Mouse (Mus musculus): ENCODE results near the gene Rbm48.
A peak's percentile ranks its signal among the peaks of the same experiment; 100 is the strongest.
"Not testable (repeated sequence)": the region's sequence is repeated elsewhere in the genome, so short reads cannot be mapped to it uniquely, and the experiment has no call there.

Gene Rbm48

DNA sequence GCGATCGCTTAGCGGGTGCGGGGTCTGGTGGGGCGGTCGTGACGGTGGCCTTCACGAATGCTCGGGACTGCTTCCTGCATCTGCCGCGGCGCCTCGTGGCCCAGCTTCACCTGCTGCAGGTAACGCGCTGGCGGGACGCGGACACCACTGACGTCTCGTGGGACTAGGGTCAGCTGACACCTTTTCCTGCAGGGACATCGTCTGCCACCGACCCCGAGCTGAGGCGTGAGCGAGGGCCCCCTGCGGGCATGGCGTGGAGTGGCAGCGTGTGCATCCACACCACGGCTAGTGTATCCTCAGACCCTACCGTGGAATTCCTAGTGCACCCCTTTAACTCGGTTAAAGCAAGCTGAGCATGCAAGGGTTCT, at the start of gene Rbm48:
TSS of gene Rbm48 (minus strand) at position 187 of the 368 bp plus-strand sequence.
- peak; percentile 80 to 85 for DNase-seq

DNA sequence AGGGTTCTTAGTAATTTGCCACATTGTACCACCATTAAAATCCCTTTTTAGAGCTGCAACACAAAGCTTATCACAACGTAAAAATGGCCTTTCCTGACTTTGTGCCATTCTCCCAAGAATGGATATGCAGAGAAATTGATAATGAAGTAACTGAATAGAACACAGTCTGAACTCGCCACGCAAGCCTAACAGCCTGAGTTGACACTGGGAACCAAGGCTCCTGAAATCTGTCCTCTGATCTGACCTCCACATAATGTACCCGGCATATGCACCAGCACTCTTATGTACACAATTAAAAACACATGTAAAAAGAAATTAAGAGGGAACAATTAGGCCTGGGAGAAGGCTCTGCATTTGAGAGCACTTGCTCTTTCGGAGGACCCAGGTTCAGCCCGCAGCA, 48.9 kb upstream of the Rbm48 start:
- DNase-seq, result no peak

DNA sequence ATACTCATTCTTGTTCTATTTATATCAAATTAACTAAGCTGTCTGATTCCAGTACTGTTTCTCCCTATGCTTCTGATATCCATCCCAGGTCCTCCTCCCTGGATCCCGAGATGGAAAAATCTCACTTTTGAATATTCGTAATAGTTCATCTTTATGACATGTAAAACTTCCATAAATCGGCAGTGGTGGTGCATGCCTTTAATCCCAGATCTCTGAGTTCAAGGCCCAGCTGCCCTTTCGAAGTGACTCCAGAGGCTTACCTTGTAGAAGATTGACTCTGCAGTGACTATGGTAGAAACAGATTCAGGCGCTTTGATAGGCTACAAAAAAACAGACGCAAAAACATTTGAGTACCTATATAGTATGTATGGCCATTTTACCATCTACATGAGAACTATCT, 48.2 kb upstream of the Rbm48 start:
- DNase-seq, result no peak

DNA sequence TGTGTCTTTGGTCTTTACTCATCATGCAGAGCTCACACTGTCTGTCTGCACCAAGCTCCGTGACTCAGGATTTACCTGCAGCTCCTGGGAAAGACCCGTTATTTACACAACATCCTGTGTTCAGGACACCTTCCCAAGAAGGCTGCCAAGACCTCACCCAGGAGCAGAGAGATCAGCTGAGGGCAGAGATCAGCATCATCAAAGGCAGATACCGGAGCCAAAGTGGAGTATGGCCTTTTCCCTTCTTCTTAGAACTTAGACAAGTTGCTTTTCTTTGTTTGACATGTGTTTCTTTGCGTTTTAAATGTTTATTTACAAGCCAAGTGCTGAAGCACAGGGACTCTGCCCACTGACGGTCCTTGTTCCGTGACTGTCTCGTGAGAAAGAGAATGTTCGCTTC, 38.9 kb upstream of the Rbm48 start:
- no peak for DNase-seq

DNA sequence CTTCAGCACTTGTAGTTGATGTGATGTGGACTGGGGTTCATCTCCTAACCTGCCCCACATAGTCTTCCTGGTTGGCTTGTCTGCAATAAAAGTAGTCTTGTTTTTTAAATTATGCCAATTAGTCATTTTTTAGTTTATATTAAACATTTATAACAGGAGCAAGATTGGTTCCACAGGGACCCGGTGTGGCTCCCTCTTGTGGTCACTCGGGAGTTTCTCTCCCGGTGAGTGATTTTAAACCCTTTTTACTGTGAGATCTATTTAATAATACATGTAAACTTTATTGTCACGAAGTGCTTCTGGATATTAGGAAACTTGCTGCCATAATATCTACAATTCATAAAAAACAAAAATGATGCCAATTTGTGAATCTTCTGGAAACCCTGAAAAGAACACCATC, 37.6 kb upstream of the Rbm48 start:
- no peak for DNase-seq

DNA sequence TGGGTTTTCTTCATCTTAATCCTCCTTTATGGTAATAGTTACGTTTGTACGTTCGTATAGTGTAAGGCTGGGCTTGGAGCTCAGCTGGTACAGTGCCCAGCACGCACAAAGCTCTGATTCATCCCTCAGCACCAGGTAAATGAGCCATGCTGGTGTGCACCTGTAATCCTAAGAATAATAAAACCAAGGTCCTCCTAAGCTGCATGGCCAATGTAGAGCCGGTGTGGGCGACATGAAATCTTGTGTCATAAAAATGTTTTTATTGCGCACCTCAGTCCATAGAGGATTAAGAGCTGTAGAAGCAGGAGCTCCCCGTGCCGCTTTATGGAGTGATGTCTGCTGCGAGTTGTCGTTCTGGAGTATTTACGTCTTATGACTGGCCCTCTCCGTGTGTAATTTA, 36.9 kb upstream of the Rbm48 start:
- no peak for DNase-seq

DNA sequence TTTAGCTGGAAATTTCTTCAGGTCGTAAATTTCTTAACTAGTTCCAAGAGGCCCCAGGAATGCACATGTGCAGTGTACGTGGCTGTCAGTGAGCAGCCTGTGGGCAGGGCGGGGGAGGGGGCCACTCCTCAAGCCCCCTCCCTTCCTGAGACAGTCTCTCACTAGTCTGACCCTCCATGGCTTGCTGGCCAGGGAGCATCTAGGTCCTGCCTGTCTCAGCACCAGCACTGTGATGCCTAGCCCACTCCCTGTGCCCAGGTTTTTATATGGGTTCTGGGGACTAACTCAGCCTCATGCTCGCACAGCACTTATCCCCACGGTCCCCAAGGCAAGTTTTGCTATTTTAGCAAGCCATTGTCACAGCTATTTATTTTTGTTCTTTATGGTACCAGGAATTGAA, 35.9 kb upstream of the Rbm48 start:
- DNase-seq, result no peak

DNA sequence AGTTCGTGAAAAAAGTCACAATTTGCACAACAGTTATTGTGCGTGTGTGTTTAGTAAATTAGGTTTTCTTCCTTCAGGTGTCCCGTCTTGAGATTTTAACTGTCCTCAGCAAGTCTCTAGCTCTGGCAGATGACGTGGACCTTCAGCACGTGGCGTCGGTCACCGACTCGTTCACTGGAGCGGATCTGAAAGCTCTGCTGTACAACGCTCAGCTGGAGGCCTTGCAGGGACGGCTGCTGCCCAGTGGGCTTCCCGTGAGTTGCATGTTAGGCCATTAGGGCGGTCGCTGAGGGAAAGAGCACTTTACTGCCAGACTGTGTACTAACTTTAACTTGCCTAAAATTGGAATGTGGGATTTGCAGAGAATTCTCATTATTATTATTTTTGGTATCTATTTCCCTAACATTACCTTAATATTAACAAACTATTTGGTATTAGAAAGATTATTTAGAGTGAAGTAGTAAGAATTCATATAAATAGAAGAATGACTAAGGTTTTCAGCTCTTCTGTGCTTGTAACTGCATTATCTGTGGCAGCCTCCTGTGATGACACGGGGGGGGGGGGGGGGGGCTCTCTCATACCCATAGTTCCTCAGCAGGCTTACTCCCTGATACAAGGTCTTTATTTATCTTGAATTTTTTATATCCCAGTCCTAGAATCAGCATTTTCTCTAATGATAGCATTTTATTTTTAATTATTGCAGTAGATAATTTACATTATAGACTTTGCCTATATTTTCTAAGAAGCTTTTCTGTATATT, 35.3 kb upstream of the Rbm48 start:
- DNase-seq, result no peak

DNA sequence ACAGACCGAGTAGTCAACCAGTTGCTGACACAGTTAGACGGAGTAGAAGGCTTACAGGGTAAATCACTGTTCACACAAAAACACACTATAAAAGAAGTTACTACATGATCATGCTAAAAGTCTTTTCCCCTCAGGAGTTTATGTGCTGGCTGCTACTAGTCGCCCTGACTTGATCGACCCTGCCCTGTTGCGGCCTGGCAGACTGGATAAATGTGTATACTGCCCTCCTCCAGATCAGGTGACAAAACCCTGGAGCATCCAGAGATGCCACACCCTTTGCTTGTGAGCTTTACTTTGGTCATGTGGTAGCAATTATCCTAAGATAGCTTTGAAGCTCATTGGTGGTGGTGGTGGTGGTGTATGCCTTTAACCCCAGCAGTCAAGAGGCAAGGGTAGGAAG, 33.7 kb upstream of the Rbm48 start:
- DNase-seq, result no peak

DNA sequence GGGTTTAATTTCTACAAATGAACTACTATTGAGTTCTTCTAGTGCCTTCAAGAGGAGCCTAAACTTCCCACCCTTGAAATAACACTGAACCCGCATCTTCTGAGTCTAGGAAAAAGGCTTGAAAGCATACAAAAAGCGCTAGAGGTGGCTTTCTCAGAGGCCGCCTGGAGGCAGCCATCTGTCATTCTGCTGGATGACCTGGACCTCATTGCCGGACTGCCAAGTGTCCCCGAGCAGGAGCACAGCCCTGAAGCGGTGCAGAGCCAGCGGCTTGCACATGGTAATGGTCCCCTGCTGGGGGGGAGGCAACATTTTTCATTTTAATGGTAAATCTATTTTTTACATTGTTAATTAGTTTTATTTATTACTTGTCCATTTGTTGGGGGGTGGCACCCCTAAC, 24.1 kb upstream of the Rbm48 start:
- no peak for DNase-seq

DNA sequence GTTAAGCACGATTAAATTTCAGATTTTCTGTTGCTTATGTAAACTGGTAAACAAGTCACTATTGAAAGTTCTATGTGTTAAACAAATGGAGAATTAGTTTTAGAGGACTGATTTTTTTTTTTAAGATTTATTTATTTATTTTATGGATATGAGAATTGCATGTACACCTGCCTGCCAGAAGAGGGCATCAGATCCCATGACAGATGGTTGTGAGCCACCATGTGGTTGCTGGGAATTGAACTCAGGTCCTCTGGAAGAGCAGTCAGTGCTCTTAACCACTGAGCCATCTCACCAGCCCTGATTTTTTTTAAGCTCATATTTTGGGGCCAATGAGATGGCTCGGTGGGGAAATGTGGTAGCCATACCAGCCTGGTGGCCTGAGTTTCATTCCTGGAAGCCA, 15.4 kb upstream of the Rbm48 start:
- DNase-seq, result not testable (repeated sequence)

DNA sequence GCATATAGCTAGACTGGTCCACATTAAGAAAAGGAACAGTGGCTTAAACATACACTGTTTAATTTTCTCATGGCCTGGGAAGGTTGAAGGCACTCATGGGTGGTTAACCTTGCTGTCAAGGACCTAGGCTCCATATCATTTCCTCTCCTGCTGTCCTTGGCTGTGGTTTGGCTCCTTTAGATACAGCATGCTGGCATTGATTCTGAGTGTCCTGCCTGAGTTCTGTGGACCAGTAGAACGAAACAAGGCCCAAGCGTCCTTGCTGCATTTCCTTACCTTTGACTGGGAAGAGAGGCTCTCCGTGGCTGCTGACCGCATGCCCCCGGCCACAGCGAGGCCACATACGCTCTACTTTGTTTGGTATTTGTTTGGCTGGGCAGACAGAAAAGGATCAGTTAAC, 12.9 kb upstream of the Rbm48 start:
- DNase-seq, result no peak

DNA sequence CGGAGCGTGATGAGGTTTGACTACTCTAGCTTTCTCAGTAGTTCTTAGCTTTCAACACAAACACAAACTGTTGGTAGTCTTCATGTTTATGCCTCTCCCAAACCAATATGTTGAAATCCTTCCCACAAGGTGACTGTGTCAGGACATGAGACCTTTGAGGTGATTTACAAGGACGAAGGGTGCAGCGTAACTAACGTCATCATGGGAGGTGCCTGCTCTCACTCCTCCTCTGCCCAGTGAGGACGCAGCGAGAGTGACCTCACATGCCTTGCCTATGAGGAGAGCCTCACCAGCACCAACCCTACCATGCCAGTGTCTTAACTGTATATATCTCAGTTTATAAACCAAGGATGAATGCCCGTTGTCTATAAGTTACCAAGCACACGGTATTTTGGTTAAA, 10.7 kb upstream of the Rbm48 start:
- no peak for DNase-seq

DNA sequence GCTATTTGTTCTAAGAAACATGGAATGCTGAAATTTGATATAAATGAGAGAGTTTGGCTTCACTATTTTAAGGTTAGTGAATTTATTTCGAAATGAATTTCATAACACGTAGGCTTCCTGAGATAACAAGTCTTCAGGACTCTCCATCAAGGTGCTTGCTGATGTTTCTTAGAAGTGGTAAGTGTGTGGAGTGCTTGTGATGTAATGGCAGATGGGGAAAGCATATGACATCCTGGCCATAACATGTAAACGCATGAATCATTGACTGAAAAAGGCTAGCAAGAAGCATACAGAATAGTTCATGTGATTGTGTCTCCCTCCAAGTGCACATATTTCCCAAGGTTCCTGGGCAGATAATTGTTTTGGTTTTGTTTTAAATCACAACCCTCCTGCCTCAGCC, 4.4 kb upstream of the Rbm48 start:
- DNase-seq, result no peak

DNA sequence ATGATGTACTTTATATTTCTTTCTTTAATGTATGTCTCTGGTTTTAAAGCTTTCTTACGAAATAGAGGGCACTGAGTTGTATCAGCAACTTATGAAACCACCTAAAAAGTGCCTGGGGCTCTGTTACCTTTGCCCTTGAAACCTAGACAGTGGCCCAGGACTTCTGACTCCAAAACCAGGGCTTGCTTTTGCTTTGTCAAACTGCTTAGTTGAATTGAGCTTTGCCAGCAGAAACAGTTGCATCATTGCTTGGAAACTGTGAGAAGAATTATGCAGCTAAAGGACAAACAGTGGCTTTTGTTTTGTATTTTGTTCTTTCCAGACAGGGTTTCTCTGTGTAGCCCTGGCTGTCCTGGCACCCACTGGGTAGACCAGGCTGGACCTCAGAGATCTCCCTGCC, 3.9 kb upstream of the Rbm48 start:
- DNase-seq, result no peak

DNA sequence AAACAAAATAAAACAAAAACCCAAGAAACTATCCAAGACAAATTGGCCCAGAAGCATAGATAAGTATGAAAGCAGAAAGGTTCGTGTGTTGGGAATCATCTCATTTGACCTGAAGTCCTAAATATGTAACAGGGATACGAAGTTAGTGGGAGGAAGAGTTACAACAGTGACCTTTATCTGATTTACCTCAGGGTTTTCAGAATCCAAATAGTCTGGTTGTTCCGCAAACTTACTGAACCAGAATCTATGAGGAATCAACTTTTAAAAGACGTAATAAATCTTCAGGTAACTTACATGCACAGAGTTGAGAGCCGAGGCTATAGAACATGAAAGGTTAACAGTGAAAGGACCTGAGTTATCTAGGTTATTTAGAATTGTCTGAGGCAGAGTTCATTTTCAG, 2.4 kb upstream of the Rbm48 start:
- no peak for DNase-seq

DNA sequence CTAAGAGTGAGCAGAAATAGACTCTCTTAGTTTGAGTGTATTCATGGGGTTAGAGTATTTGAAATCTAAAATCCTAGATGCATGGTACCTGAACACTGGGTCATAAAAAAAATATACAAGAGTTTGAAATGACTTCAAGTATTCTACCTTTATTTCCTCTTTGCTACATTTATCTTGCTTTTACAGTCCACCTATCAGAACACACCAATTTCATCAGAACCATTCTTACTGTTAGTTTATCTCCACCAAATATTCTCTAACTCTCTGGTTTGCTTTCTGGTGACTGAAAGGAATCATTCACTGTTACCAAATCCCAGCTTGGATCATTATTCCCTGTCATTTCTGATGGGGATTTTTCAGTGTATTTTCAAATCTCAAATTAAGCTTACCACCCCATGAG, 786 bp upstream of the Rbm48 start:
- DNase-seq, result no peak

DNA sequence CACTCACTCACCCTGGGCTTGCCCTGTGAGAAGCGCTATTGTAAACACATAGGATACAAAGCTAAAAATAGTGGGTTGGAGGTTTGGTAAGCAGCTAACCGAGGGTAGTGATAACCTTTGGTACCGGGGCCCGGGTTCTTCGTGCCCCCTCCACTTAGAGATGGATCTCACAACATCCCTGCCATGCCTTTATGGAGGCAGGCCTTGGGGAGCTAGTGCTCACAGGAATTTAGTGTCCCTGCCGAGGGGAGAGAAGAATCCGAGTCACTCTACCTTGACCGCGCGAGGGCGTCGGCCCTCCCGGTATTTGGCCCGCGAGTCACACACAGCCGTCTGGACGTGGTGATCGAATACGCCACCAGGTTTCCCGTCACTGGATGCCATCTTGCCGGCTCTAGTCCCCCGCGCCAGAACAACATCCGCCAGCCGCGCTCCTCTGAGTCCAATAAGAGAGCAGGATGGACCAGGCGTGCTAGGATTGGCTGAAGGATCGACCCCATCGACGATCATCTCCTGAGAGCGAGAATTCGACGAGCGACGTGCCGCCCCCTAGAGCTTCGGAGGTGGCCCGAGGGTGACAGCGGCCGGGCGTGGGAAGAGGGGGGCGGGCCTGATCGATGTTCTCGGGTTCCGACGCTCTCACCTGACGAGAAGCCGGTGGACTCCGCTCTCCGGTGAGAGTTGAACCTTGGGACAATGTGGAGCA, 539 bp downstream of the Rbm48 start, which contains the start of gene Pex1:
TSS of gene Pex1 (plus strand) at position 374 of the 706 bp plus-strand sequence.
- DNase-seq, result peak; percentile 96 to 97

DNA sequence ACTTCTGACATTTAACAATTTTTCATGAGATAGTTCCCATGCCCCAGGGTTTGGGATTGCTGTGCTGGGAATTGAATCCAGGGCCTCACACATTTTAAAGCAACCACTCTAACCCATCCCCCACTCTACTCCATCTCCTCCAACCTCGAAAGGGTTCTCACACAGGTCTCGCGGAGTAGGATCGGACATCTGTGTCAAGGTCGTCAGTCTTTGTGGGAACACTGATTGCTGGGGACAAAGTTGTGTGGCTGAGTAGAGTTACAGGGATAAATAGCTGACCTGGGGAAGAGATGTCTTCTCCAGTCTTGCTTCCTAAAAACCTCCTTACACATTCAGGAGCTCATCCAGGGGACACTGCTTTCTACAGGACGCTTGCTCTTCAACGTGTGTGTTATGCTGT, 17.3 kb downstream of the Rbm48 start:
- no peak for DNase-seq

DNA sequence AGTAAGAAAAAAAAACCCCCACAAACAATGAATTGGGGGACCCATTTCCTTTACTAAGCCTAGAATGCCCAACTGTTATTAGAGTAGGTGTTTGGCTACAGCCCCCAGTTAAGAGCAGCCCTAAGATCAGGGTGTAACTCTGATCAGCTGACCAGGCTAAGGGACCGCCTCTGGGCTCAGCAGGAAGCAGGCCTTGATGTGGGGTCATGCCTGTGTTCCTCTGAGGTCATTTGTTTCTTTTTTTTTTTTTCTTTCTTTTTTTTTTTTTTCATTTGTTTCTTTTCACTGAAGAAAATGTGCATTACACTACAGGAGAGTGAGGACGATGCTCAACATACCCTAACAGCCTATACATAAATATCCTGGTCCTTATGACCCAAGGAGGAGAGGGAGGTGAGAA, 18.4 kb downstream of the Rbm48 start:
- no peak for DNase-seq

DNA sequence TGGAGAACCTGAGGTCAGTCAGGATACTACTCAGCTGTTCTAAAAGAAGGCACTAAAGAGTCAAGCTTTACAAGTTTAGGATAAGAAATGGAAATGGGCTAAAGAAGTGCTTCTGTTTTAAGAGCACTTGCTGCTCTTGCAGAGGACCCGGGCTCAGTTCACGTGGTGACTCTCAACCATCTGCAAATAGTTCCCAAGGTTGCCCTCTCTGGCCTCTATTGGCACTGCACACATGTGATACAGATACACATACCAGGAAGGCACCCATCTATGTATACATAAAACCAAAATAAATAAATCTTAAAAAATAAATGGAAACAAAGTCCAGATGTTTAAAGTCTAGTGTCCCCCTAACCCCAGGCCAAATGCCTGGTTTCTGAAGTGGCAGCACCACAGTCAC, 21.6 kb downstream of the Rbm48 start:
- no peak for DNase-seq

DNA sequence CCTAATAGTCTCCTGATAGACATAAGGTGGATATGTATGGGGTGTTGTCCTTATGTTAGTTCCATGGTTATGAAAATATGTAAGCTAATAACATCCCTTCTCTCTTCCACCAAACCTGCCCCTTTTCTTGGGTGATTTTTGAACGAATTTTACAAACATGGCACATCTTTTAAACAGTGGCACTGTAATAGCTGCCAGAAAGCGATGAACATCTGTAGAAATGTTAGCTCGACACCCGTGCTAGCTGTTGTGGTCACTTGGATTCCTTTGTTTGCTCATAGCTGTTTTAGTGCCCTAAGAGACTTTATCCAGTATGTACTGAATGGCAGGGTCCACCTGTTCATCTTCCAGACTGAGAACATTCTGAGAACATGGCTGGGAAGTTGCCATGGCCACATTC, 25.1 kb downstream of the Rbm48 start, which contains the start of gene 1700109H08Rik:
TSS of gene 1700109H08Rik (plus strand) at position 301 of the 400 bp plus-strand sequence.
- DNase-seq, result no peak

DNA sequence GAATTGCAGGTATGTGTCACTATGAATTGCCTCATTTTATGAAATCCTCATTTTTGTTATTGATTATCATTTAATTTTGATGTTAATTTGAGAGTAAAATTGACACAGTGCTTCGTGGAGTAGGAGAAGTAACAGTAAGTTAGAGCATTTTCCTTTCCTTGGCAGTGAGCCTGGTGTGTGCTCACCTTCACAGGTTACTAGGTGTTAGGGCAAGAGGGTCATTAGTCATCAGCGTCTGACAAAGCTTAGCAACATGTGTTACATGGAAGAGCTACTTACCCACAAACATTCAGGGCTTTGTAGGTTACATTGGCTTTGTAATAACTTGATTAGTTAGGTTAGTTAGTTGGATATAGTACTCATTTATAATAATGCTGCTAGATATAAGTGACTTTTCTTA, 42.2 kb downstream of the Rbm48 start:
- DNase-seq, result peak in 1 of 2 experiments; percentile 2

DNA sequence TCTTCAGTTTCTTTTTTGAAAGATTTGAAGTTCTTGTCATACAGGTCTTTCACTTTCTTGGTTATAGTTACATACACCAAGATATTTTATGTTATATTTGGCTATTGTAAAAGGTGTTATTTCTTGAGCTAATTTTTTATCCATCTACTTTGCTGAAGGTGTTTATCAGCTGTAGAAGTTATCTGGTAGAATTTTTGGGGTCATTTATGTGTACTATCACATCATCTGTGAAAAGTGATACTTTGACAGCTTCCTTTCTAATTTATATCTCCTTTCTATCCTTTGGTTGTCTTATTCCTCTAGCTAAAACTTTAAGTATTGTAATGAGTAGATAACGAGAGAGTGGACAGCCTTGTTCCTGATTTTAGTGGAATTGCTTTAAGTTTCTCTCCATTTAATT, 44.9 kb downstream of the Rbm48 start:
- DNase-seq, result no peak

DNA sequence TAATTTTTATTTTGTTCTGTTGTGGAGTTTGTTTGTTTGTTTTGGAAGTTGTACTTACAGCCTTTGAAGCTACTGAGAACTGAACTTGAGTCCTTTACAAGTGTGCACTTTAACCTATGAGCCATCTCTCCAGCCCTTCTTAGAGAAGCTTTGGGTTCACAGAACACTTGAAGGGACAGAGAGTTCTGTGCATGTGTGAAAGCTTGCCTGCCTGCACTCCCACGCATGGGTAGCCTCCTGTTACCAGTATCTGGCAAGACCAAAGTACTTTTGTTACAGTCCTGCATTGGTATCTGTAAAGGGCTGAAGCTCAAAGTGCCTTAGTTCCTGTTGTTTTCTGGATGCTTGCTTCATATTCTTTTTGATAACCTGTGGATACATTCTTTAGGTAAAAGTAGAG, 50.2 kb downstream of the Rbm48 start:
- DNase-seq, result no peak
